Mouse (Mus musculus): ENCODE measurements around the gene Ogfod3. TPM values are rescaled to one million over a fixed set of nuclear protein-coding genes. Genes with fewer than 3 reads are reported as not detected.

Ogfod3 gene
- polyA plus RNA-seq, 1 experiment from 2014 or later: 29.1 TPM

DNA sequence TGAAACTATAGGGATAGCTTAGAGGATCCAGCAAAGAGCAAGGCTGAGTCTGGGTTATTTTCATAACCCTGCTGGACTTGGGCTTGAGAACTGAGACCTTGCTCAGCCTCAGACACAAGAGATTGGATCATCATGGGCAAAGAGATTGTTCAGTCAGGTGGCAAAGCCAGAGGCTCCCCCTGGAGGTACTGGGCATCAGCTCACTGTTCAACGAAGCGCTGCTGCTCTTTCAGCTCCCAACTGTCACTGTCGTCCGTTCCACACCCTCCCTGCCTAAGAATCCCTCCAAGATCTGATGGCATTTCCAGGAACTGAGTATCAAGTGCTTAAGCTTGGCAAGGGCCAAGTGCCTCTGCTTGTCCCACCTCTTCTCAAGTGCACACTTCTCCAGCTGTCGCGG is 65.8 kb downstream of the Ogfod3 start:
- Histone ChIP-seq H3K36me3 (no peaks in the 10 kb centered on the region), H3K27me3 (ENCODE audit: insufficient read depth, poor library complexity, severe bottlenecking) (0 out of 2 replicates have a peak, but pooled peaks cover 10% of the 10 kb centered on the region), H3K9me3 (no peaks in the 10 kb centered on the region), H3K4me1 (peaks cover 8% of the 10 kb centered on the region), H3K4me3 (no peak overlapping the region), H3K27ac (no peak overlapping the region)
- DNase-seq (ENCODE audit: low spot score): no peak
- 19% methylated on average over 6 of the region's 6 CpGs for WGBS

DNA sequence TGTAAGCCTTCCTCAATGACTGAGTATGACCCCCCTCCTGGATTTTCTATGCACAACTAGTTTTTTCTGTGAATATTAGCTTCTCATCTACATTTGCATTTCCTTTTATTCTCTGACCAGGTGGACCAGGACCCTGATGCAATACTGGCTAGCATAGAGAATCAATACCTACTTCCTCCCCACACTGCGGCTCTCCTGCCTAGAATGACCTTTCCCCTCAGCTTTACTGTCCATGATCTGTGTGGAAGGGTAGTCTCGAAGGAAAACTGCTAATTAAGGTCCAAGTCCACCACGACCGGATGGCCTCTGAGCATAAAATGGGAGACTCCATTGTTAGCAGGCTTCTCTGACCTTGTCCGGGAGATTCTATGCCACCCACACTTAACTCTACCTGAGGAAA is 66.8 kb downstream of the Ogfod3 start:
- no peak overlapping the region for H3K4me3 ChIP-seq
- H3K27ac ChIP-seq: no peak overlapping the region
- DNase-seq (ENCODE audit: low spot score): no peak
- H3K36me3 ChIP-seq: no peaks in the 10 kb centered on the region
- H3K27me3 ChIP-seq (ENCODE audit: insufficient read depth, poor library complexity, severe bottlenecking): 0 out of 2 replicates have a peak, but pooled peaks cover 10% of the 10 kb centered on the region
- no peaks in the 10 kb centered on the region for H3K9me3 ChIP-seq
- peaks cover 8% of the 10 kb centered on the region for H3K4me1 ChIP-seq
- WGBS: 86% methylated on average over 5 of the region's 5 CpGs

DNA sequence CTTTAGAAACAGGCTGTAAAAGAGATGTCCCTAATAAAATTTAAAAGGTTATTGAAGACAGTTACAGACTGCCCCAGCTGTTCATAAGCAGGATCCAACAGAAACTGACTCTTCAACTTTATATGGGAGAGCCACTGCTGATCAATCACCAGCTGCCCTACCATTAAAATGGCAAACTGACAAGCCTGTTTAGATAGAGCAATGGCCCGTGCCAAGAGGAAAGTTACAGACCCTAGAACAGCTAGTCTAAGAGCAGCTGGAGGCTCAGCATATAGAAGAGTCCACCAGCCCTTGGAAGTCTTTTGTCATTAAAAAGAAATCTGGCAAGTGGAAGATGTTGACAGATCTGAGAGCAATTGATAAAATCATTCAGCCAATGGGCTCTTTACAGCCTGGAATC is 69.9 kb downstream of the Ogfod3 start:
- DNase-seq (ENCODE audit: low spot score): no peak
- H3K27ac ChIP-seq: no peak overlapping the region
- H3K4me3 ChIP-seq: no peak overlapping the region
- peaks cover 8% of the 10 kb centered on the region for H3K4me1 ChIP-seq
- WGBS: 30% methylated on average over 1 of the region's 1 CpGs
- H3K9me3 ChIP-seq: no peaks in the 10 kb centered on the region
- H3K36me3 ChIP-seq: no peaks in the 10 kb centered on the region
- H3K27me3 ChIP-seq (ENCODE audit: insufficient read depth, poor library complexity, severe bottlenecking): 0 out of 2 replicates have a peak, but pooled peaks cover 10% of the 10 kb centered on the region

DNA sequence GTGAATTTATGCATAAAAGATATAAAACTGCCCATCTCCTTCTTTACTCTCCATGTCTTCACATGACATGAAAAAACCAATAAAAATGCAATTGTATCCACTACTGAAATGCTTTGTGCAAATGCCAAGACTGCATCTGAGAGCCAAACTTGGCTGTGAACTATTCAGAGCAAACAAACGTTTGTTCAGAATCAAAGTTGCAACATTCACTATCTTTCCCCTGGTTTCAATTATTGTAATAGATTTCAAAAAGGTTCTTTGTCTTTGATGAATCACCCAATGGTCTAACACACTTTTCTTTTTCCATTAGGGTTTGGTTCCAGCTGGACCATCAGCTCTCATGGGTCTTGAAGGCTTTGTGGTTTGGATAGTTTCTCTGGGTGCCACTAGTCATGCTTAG is 74.9 kb downstream of the Ogfod3 start:
- no peak for DNase-seq (ENCODE audit: low spot score)
- Histone ChIP-seq H3K36me3 (no peaks in the 10 kb centered on the region), H3K4me3 (no peak overlapping the region), H3K27me3 (ENCODE audit: insufficient read depth, poor library complexity, severe bottlenecking) (no peaks in the 10 kb centered on the region), H3K4me1 (peaks cover 7% of the 10 kb centered on the region), H3K27ac (no peak overlapping the region), H3K9me3 (no peaks in the 10 kb centered on the region)
- 72% methylated on average over 1 of the region's 1 CpGs for WGBS

Other genes with a start within 250 kb of the Ogfod3 start
- gene Csnk1d, start 213.4 kb downstream of the Ogfod3 start, polyA plus RNA-seq (2016; fragmentation: Nextera tagmentation; extraction: Ambion mirVana): 85.2 and 99.8 TPM in 2 replicates
- not detected in 2 replicates for gene Cd7, start 165.3 kb downstream of the Ogfod3 start, polyA plus RNA-seq (2016; fragmentation: Nextera tagmentation; extraction: Ambion mirVana)
- gene Sectm1b, start 141.1 kb downstream of the Ogfod3 start, polyA plus RNA-seq (2016; fragmentation: Nextera tagmentation; extraction: Ambion mirVana): not detected in 2 replicates
- not detected in 2 replicates for gene Sectm1a, start 123.5 kb downstream of the Ogfod3 start, polyA plus RNA-seq (2016; fragmentation: Nextera tagmentation; extraction: Ambion mirVana)
- not detected in 2 replicates for gene Tex19.2, start 86.0 kb downstream of the Ogfod3 start, polyA plus RNA-seq (2016; fragmentation: Nextera tagmentation; extraction: Ambion mirVana)
- 0.10 and 0.14 TPM in 2 replicates for gene Tex19.1, start 58.6 kb downstream of the Ogfod3 start, polyA plus RNA-seq (2016; fragmentation: Nextera tagmentation; extraction: Ambion mirVana)
- 0.08 TPM in 1 of 2 replicates, not detected in the other for gene Uts2r, start 44.4 kb downstream of the Ogfod3 start, polyA plus RNA-seq (2016; fragmentation: Nextera tagmentation; extraction: Ambion mirVana)
- gene Hexdc, start 278 bp downstream of the Ogfod3 start, polyA plus RNA-seq (2016; fragmentation: Nextera tagmentation; extraction: Ambion mirVana): 5.3 and 7.6 TPM in 2 replicates
- 22.9 and 28.0 TPM in 2 replicates for gene Cybc1, start 24.6 kb upstream of the Ogfod3 start, polyA plus RNA-seq (2016; fragmentation: Nextera tagmentation; extraction: Ambion mirVana)
- 48.6 and 60.0 TPM in 2 replicates for gene Narf, start 32.5 kb upstream of the Ogfod3 start, polyA plus RNA-seq (2016; fragmentation: Nextera tagmentation; extraction: Ambion mirVana)
- 6.5 and 9.3 TPM in 2 replicates for gene Foxk2, start 55.3 kb upstream of the Ogfod3 start, polyA plus RNA-seq (2016; fragmentation: Nextera tagmentation; extraction: Ambion mirVana)
- 85.9 and 90.0 TPM in 2 replicates for gene Wdr45b, start 149.7 kb upstream of the Ogfod3 start, polyA plus RNA-seq (2016; fragmentation: Nextera tagmentation; extraction: Ambion mirVana)
- 1.8 and 3.7 TPM in 2 replicates for gene Rab40b, start 183.5 kb upstream of the Ogfod3 start, polyA plus RNA-seq (2016; fragmentation: Nextera tagmentation; extraction: Ambion mirVana)
- gene Fn3krp, start 216.7 kb upstream of the Ogfod3 start, polyA plus RNA-seq (2016; fragmentation: Nextera tagmentation; extraction: Ambion mirVana): 3.0 and 3.6 TPM in 2 replicates
- gene Fn3k, start 230.2 kb upstream of the Ogfod3 start, polyA plus RNA-seq (2016; fragmentation: Nextera tagmentation; extraction: Ambion mirVana): 1.4 and 3.7 TPM in 2 replicates
- gene Tbcd, start 247.2 kb upstream of the Ogfod3 start, polyA plus RNA-seq (2016; fragmentation: Nextera tagmentation; extraction: Ambion mirVana): 35.3 and 36.7 TPM in 2 replicates